Mouse (Mus musculus) hindbrain, embryonic 15.5 days (tissue): ENCODE data around the gene Lrrc51. TPM values are rescaled to one million over a fixed set of nuclear protein-coding genes. Genes with fewer than 3 reads are reported as not detected.

ENCODE experiments used
- ATAC-seq: fragments of 200-750 bp; cut with Nextera tagmentation; 2 replicates; pipeline ENCODE4 v1.8.0; 2017; ENCODE audit warnings: low read depth, moderate number of reproducible peaks, moderate TSS enrichment; ENCODE audit not compliant: low FRiP score
- H3K27ac ChIP-seq: fragments of 300-500 bp; sonication (generic); replicated peaks from 2 replicates; pipeline ENCODE4 v1.5.1; 2015; ENCODE audit warnings: mild to moderate bottlenecking, inconsistent platforms
- H3K27me3 ChIP-seq: fragments of 300-500 bp; sonication (generic); 2 replicates; pipeline ENCODE4 v1.6.1; 2015; ENCODE audit warnings: control low read depth, inconsistent platforms
- H3K36me3 ChIP-seq: fragments of 300-500 bp; sonication (generic); 2 replicates; pipeline ENCODE4 v1.6.1; 2015; ENCODE audit warnings: control low read depth, inconsistent platforms
- H3K4me1 ChIP-seq: fragments of 300-500 bp; sonication (generic); replicated peaks from 2 replicates; pipeline ENCODE4 v1.6.1; 2015; ENCODE audit warnings: control low read depth, inconsistent platforms
- H3K4me2 ChIP-seq: fragments of 300-500 bp; sonication (generic); 2 replicates; pipeline ENCODE4 v1.6.1; 2015; ENCODE audit warnings: moderate library complexity, mild to moderate bottlenecking, inconsistent platforms
- H3K4me3 ChIP-seq: fragments of 300-500 bp; sonication (generic); 2 replicates; pipeline ENCODE4 v1.5.1; 2015; ENCODE audit warnings: mild to moderate bottlenecking, inconsistent platforms
- H3K9ac ChIP-seq: fragments of 300-500 bp; sonication (generic); 2 replicates; pipeline ENCODE4 v1.6.1; 2015; ENCODE audit warnings: inconsistent platforms
- H3K9me3 ChIP-seq: fragments of 300-500 bp; sonication (generic); 2 replicates; pipeline ENCODE4 v1.6.1; 2016; ENCODE audit warnings: control low read depth, inconsistent platforms
- WGBS: fragments of 180-500 bp; shearing (Covaris S2); methylation state at CpG from one replicate; pipeline ENCODE4 v1.1.7; 2015; 5-methylcytosine and 5-hydroxymethylcytosine counted together
- microRNA-seq: library from miRNA; unstranded; fragments of <30 nt; microRNA quantifications from one replicate; pipeline ENCODE4, GENCODE M21; 2016
- polyA plus RNA-seq: library from polyadenylated mRNA; unstranded; fragments of >200 nt; fragmentation: Nextera tagmentation; extraction: Ambion mirVana; gene quantifications from 2 replicates; pipeline ENCODE4 v1.2.1, GENCODE M21; 2015

The Lrrc51 gene
- polyA plus RNA-seq, 1 experiment from 2014 or later: 15.2 TPM

DNA sequence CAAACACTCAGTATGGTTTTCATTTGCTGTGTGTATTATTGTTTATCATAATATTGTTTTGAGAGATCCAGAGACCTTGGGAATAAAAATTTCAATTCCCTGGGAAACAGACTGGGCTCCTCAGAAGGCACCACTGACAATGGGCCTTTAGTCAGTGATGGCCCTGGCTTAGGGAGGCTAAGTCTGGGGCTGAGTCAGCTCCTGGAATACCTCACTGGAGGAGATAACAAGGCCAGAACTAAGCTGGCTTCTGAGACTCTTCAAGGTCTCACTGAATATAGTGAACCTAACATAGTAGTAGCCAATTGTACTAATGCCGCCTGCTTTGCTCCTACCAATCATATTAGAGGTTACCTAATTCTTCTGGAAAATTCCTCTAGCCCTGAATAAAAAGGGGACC lies 57.7 kb downstream of the Lrrc51 start:
- no peak for ATAC-seq
- Histone ChIP-seq H3K36me3 (no peaks in the 10 kb centered on the region), H3K4me3 (no peak overlapping the region), H3K4me1 (no peaks in the 10 kb centered on the region), H3K9me3 (no peaks in the 10 kb centered on the region), H3K9ac (no peak overlapping the region), H3K27ac (no peak overlapping the region), H3K4me2 (no peak overlapping the region), H3K27me3 (no peaks in the 10 kb centered on the region)
- 100% methylated on average over 1 of the region's 1 CpGs for WGBS

DNA sequence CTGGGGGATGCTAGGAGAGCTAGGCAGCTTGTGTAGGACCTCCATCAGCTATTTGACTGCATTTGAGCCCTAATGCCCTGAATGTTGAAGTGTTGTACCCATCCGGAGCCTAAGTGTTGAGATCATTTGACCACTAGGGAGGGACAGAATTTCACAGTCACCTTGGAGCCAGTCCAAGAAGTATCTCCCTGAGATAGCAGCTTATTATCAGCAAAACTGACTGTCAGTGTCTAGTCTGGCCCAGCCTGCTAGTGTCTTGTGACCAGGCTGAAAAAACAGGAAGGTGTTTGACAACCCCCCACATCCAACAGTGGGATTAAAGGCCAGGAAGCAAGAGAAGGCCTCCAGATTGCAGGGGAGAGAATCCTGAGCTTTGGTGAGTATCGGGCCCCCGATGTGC lies 62.4 kb downstream of the Lrrc51 start:
- Histone ChIP-seq H3K9me3 (no peaks in the 10 kb centered on the region), H3K4me1 (no peaks in the 10 kb centered on the region), H3K27ac (no peak overlapping the region), H3K4me2 (no peak overlapping the region), H3K36me3 (no peaks in the 10 kb centered on the region), H3K4me3 (no peak overlapping the region), H3K27me3 (no peaks in the 10 kb centered on the region), H3K9ac (no peak overlapping the region)
- 88% methylated on average over 3 of the region's 3 CpGs for WGBS
- no peak for ATAC-seq

DNA sequence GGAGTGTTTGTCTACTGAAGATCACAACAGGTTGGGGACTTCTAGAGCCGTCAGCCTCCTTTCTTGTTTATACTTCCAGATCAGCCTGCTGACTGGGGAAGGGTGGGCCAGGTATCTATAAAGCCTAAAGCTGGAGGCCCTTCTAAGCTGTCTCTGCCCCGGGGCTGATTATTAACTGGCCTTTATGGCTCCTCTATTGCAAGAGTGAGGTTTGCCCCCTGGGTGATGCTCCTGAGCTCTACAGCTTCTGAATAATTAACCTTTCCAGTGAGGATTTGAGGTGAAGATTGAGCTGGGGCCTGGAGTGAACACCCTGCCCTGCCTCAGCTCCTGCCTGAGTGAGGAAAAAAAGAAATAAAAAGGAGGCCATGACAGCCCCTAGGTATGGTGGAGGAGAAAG lies 63.1 kb downstream of the Lrrc51 start, which contains the start of gene Folr1:
Gene Folr1, minus strand, starts transcription at position 160 of the 400 bp plus-strand sequence.
- H3K27ac ChIP-seq: no peak within 1 kb of the TSS
- no peaks in the 10 kb centered on the region for H3K27me3 ChIP-seq
- no peaks in the 10 kb centered on the region for H3K9me3 ChIP-seq
- no peak within 1 kb of the TSS for H3K9ac ChIP-seq
- no peaks in the 10 kb centered on the region for H3K4me1 ChIP-seq
- WGBS: 74% methylated on average over 2 of the region's 2 CpGs
- H3K4me3 ChIP-seq: no peak within 1 kb of the TSS
- no peak for ATAC-seq
- no peaks in the 10 kb centered on the region for H3K36me3 ChIP-seq
- no peak within 1 kb of the TSS for H3K4me2 ChIP-seq

DNA sequence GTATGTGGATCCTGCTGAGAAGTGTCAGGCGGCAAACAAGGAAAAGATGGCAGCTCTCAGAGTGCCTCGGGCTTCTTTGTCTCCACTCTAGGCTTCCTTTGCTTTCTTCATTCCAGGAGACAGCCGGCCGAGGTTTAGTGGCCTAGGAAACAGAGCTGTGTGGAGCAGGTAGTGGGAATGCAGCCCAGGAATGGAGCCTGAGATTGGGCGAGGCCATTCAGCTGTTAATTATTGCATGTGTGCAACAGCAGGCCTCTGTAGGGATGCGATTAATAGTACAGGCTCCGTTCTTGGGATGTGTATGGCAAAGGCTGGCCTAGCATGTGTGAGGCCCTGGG lies 64.6 kb downstream of the Lrrc51 start:
- Histone ChIP-seq H3K4me2 (no peak overlapping the region), H3K4me1 (no peaks in the 10 kb centered on the region), H3K9me3 (no peaks in the 10 kb centered on the region), H3K4me3 (no peak overlapping the region), H3K27ac (no peak overlapping the region), H3K36me3 (no peaks in the 10 kb centered on the region), H3K27me3 (no peaks in the 10 kb centered on the region), H3K9ac (no peak overlapping the region)
- ATAC-seq: peak; percentile 30; the same call in 1 of the 2 replicates
- WGBS: 45% methylated on average over 7 of the region's 7 CpGs

DNA sequence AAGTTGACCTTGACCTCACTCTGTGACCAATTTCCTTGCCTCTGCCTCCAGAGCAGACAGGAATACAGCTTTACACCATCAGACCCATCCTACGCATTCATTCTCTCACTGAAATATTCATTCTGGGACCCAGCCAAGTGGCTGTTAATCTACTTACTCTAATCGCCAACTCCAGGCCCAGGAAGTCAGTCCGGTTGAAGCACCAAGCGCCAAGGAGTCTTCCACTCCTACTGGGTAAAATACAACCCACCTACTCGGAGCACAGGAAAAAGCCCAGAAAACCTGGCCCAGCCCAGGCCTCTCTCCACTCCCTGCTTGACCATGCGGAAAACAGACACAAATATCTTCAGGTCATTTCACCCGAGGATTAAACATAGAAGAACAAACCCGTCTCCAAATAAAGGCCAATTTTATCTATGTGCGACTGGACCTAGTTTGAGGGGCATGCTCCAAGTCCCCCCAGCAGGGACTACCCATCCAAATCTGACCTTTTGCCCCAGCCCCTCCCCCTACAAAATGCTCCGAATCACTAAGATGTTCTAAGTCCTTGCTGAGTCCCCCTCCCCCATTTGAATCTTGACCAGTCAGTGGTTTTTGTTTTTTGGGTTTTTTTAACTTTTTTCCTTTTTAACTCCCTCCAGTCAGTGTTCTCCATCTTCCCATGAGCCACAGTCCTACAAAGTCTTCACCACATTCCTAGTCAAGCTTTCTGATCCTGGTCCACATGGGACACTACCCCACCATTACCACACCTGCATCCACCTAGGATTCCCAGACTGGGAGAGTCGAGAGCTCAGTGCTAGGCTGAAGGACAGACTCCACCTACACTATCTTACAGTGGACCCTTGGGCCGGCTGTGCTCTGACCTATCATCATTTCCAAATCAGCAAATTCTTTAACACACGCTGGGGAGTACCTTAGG lies 65.2 kb downstream of the Lrrc51 start:
- no peak overlapping the region for H3K4me3 ChIP-seq
- H3K9ac ChIP-seq: no peak overlapping the region
- no peaks in the 10 kb centered on the region for H3K27me3 ChIP-seq
- H3K4me2 ChIP-seq: no peak overlapping the region
- H3K27ac ChIP-seq: no peak overlapping the region
- no peaks in the 10 kb centered on the region for H3K9me3 ChIP-seq
- ATAC-seq: no peak; the same call in 1 of the 2 replicates
- H3K36me3 ChIP-seq: no peaks in the 10 kb centered on the region
- 52% methylated on average over 13 of the region's 13 CpGs for WGBS
- H3K4me1 ChIP-seq: no peaks in the 10 kb centered on the region

DNA sequence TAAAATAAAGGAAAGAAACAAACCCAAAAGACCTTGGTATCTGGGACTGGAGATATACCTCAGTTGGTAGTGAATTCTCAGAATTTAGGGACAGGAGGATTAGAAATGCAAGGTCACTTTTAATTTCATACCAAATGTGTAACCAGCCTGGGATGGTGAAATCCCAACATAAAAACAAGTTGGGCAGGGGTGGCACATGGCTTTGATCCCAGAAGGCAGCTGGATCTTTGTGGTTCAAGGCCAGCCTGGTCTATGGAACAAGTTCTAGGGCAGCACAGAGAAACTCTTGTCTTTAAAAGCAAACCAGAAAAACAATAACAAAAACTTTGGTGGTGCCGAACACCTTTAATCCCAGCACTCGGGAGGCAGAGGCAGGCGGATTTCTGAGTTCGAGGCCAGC lies 66.2 kb downstream of the Lrrc51 start:
- ATAC-seq: no peak
- no peak overlapping the region for H3K9ac ChIP-seq
- no peaks in the 10 kb centered on the region for H3K4me1 ChIP-seq
- no peak overlapping the region for H3K4me2 ChIP-seq
- no peaks in the 10 kb centered on the region for H3K36me3 ChIP-seq
- H3K27me3 ChIP-seq: no peaks in the 10 kb centered on the region
- no peak overlapping the region for H3K27ac ChIP-seq
- over 99% methylated on average over 4 of the region's 4 CpGs for WGBS
- H3K9me3 ChIP-seq: no peaks in the 10 kb centered on the region
- H3K4me3 ChIP-seq: no peak overlapping the region

DNA sequence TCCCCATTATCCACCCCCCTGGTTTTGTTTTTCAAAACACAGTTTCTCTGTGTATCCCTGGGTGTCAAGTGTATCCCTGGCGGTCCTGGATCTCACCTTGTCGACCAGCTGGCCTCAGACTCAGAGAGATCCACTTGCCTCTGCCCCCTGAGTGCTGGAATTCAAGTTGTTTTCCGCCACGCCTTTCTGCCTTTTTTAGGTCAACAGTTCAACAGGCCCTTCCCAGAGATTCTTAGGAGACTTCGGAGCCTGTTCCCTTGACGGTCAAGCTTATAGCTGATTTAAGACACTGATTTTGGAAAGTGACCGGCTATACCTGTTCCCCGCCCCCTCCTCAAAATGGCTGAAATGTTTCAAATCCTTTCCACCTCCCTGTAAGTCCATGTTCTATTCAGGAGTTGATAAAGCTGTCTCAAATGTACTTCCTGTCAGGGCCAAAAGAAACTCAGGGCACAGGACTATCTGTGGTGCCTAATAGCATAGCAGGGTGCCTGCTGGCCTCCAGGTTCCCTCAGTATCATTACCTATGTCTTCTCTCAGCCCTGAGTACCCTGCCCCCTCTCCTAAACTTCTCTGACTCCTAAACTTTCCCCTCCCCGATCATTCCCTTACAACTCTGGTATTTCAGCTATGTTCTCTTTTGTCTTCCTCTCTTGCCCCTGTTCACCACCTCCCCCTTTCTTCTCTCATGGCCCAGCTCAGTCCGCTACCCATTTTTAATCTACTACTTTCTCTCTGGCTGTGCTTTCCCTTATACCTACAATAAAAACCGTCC lies 67.0 kb downstream of the Lrrc51 start:
- Histone ChIP-seq H3K9ac (no peak overlapping the region), H3K4me1 (no peaks in the 10 kb centered on the region), H3K36me3 (no peaks in the 10 kb centered on the region), H3K27ac (no peak overlapping the region), H3K4me2 (no peak overlapping the region), H3K27me3 (no peaks in the 10 kb centered on the region), H3K9me3 (no peaks in the 10 kb centered on the region), H3K4me3 (no peak overlapping the region)
- 82% methylated on average over 11 of the region's 11 CpGs for WGBS
- ATAC-seq: no peak

DNA sequence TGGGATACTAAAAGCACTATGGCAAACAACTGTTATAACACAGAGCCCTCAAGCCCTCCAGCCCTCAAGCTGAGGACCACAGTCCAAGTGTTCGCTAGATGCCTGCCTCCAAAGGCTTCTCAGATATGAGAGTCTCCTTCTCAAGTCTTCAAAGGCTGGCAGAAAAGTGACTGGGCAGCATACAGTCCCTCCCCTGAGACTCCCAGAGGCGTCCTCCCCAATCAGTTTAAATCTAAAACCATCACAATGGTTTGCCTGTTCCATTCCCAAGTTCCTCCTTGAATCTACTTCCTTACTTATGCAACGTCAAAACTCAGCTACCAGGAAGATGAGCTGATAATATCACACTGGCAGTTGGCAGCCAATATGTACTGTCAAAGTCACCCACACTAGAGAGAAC lies 70.3 kb downstream of the Lrrc51 start, which contains the start of gene Anapc15:
Gene Anapc15, plus strand, starts transcription at position 301 of the 400 bp plus-strand sequence.
- no peaks in the 10 kb centered on the region for H3K36me3 ChIP-seq
- H3K4me3 ChIP-seq: no peak within 1 kb of the TSS
- no peak within 1 kb of the TSS for H3K4me2 ChIP-seq
- 77% methylated on average over 3 of the region's 3 CpGs for WGBS
- no peaks in the 10 kb centered on the region for H3K27me3 ChIP-seq
- no peak within 1 kb of the TSS for H3K27ac ChIP-seq
- H3K9ac ChIP-seq: no peak within 1 kb of the TSS
- ATAC-seq: no peak
- H3K9me3 ChIP-seq: no peaks in the 10 kb centered on the region
- no peaks in the 10 kb centered on the region for H3K4me1 ChIP-seq

Small RNAs within 50 kb of the gene (microRNA-seq; reads per million reads assigned to microRNA genes)
- gene Gm22655: not detected

Other genes with a start within 250 kb of the Lrrc51 start
- gene Phox2a, start 115.6 kb downstream of the Lrrc51 start, polyA plus RNA-seq: 1.5 and 2.3 TPM in 2 replicates
- 17.2 and 18.2 TPM in 2 replicates for gene Inppl1, start 95.7 kb downstream of the Lrrc51 start, polyA plus RNA-seq
- 2.4 and 2.9 TPM in 2 replicates for gene Folr2, start 76.7 kb downstream of the Lrrc51 start, polyA plus RNA-seq
- gene Anapc15, start 70.2 kb downstream of the Lrrc51 start, polyA plus RNA-seq: 72.9 and 77.5 TPM in 2 replicates
- 29.8 and 51.4 TPM in 2 replicates for gene Folr1, start 63.1 kb downstream of the Lrrc51 start, polyA plus RNA-seq
- 155 and 165 TPM in 2 replicates for gene Lamtor1, start 28.0 kb downstream of the Lrrc51 start, polyA plus RNA-seq
- gene Tomt, start 27.5 kb downstream of the Lrrc51 start, polyA plus RNA-seq: 0.45 and 0.49 TPM in 2 replicates
- gene Numa1, start 216 bp upstream of the Lrrc51 start, polyA plus RNA-seq: 43.3 and 46.5 TPM in 2 replicates
- 4.7 and 5.4 TPM in 2 replicates for gene Il18bp, start 84.8 kb upstream of the Lrrc51 start, polyA plus RNA-seq
- gene Rnf121, start 131.6 kb upstream of the Lrrc51 start, polyA plus RNA-seq: 34.5 and 35.5 TPM in 2 replicates
- 26.7 and 28.1 TPM in 2 replicates for gene Xndc1, start 131.6 kb upstream of the Lrrc51 start, polyA plus RNA-seq
- 0.51 and 0.99 TPM in 2 replicates for gene Xntrpc, start 131.8 kb upstream of the Lrrc51 start, polyA plus RNA-seq
- 0.81 TPM in 1 of 2 replicates, not detected in the other for gene Trpc2, start 149.2 kb upstream of the Lrrc51 start, polyA plus RNA-seq
- gene Art1, start 167.8 kb upstream of the Lrrc51 start, polyA plus RNA-seq: 0.41 and 0.44 TPM in 2 replicates
- 0.17 and 0.28 TPM in 2 replicates for gene Art5, start 175.6 kb upstream of the Lrrc51 start, polyA plus RNA-seq
- gene Chrna10, start 182.9 kb upstream of the Lrrc51 start, polyA plus RNA-seq: not detected in 2 replicates